Mouse (Mus musculus) testis, adult 2 months (tissue): Measurements from ENCODE around the gene Rps11.

Source experiments
- CTCF ChIP-seq: fragments of 200-500 bp; IDR thresholded peaks from 2 replicates; pipeline ENCODE4 v1.5.1; 2012; ENCODE audit warnings: low read depth, mild to moderate bottlenecking, inconsistent platforms, low read length, moderate library complexity; ENCODE audit not compliant: control insufficient read depth, insufficient read depth, insufficient replicate concordance
- POLR2A ChIP-seq: fragments of 200-500 bp; IDR thresholded peaks from 2 replicates; pipeline ENCODE4 v1.6.1; 2012; ENCODE audit warnings: low read depth, mild to moderate bottlenecking, inconsistent platforms, low read length, moderate library complexity; ENCODE audit not compliant: control insufficient read depth

DNA sequence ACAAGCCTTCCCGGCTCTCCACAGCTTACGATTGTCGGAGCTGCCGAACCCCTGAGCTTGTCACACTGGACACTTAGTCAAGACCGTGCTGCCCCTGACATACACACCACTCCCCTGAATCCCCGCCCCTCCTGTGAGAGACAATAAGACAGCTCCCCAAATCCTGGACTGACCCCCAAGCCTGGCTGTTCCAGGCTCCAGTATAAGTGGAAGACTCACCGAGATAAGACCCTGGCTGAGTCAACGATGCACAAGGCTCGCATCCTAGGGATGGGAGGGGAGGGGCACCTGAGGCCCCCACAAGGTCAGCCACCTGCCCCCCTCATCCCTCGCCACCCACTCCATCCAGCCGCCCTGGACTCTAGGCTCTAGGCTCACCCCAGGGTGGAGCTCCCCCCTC, 7.6 kb upstream of the Rps11 start:
- no peak for TF ChIP-seq CTCF
- no peak for TF ChIP-seq POLR2A
